Mouse (Mus musculus) midbrain, postnatal 0 days (tissue): ENCODE results near the gene Drg2. TPM values are rescaled to one million over a fixed set of nuclear protein-coding genes. Genes with fewer than 3 reads are reported as not detected.

Source experiments
- ATAC-seq: fragments of 200-750 bp; cut with Nextera tagmentation; 2 replicates; pipeline ENCODE4 v1.8.0; 2017; ENCODE audit warnings: moderate number of reproducible peaks, mild to moderate bottlenecking, moderate TSS enrichment, moderate library complexity; ENCODE audit not compliant: low FRiP score
- DNase-seq: peaks from one replicate; pipeline ENCODE4 v3.0.0-alpha.2; 2015; ENCODE audit warnings: low spot score
- H3K27ac ChIP-seq: fragments of 300-500 bp; sonication (generic); 2 replicates; pipeline ENCODE4 v1.5.1; 2014; ENCODE audit warnings: low read depth, mild to moderate bottlenecking, low read length, mixed read lengths
- H3K27me3 ChIP-seq: fragments of 300-500 bp; sonication (generic); 2 replicates; pipeline ENCODE4 v1.6.1; 2014; ENCODE audit warnings: low read length, control low read depth, mixed read lengths; ENCODE audit not compliant: insufficient read depth
- H3K36me3 ChIP-seq: fragments of 300-500 bp; sonication (generic); 2 replicates; pipeline ENCODE4 v1.6.1; 2014; ENCODE audit warnings: low read length, control low read depth, mixed read lengths; ENCODE audit not compliant: insufficient read depth
- H3K4me1 ChIP-seq: fragments of 300-500 bp; sonication (generic); 2 replicates; pipeline ENCODE4 v1.6.1; 2014; ENCODE audit warnings: mild to moderate bottlenecking, control low read depth, antibody characterized with exemption, low read length, mixed read lengths; ENCODE audit not compliant: insufficient read depth
- H3K4me2 ChIP-seq: fragments of 300-500 bp; sonication (generic); 2 replicates; pipeline ENCODE4 v1.6.1; 2014; ENCODE audit warnings: low read depth, mild to moderate bottlenecking, low read length, mixed read lengths; ENCODE audit not compliant: poor library complexity, severe bottlenecking
- H3K4me3 ChIP-seq: fragments of 300-500 bp; sonication (generic); 2 replicates; pipeline ENCODE4 v1.5.1; 2014; ENCODE audit warnings: low read depth, mild to moderate bottlenecking, low read length, moderate library complexity
- H3K9ac ChIP-seq: fragments of 300-500 bp; sonication (generic); replicated peaks from 2 replicates; pipeline ENCODE4 v1.6.1; 2014; ENCODE audit warnings: mild to moderate bottlenecking, low read length, moderate library complexity, mixed read lengths; ENCODE audit not compliant: poor library complexity, severe bottlenecking
- H3K9me3 ChIP-seq: fragments of 300-500 bp; sonication (generic); 2 replicates; pipeline ENCODE4 v1.6.1; 2016; ENCODE audit warnings: low read length, control low read depth
- CTCF ChIP-seq: IDR thresholded peaks from 2 replicates; pipeline ENCODE4 v1.5.1; 2016; ENCODE audit warnings: antibody characterized with exemption, mild to moderate bottlenecking
- WGBS: fragments of 180-500 bp; shearing (Covaris S2); extraction: QIAGEN DNeasy Blood & Tissue Kit; methylation state at CpG from one replicate; pipeline ENCODE4 v1.1.7; 2014; 5-methylcytosine and 5-hydroxymethylcytosine counted together
- polyA plus RNA-seq: library from polyadenylated mRNA; unstranded; fragments of >200 nt; fragmentation: Nextera tagmentation; extraction: Ambion mirVana; gene quantifications from 2 replicates; pipeline ENCODE4 v1.2.1, GENCODE M21; 2015
- total RNA-seq: library from RNA; depleted of rRNA; stranded (reverse); fragments of >200 nt; gene quantifications from 2 replicates; pipeline ENCODE4 v1.2.3, GENCODE M21; 2014; rRNA removed

Drg2 gene
- total and polyA plus RNA-seq, 2 experiments from 2014 or later: 83.1 to 88.6 TPM

GRCm38 (mm10) chr11:60518305-60518704 lies 63.9 kb downstream of the Drg2 start:
- H3K9ac ChIP-seq: no peak overlapping the region
- H3K4me2 ChIP-seq: no peak overlapping the region
- no peak for TF ChIP-seq CTCF
- no peaks in the 10 kb centered on the region for H3K4me1 ChIP-seq
- ATAC-seq: no peak
- no peak for DNase-seq
- no peaks in the 10 kb centered on the region for H3K27me3 ChIP-seq
- WGBS: 79% methylated on average over 4 of the region's 4 CpGs
- no peaks in the 10 kb centered on the region for H3K9me3 ChIP-seq
- H3K27ac ChIP-seq: no peak overlapping the region
- H3K4me3 ChIP-seq: no peak overlapping the region
- no peaks in the 10 kb centered on the region for H3K36me3 ChIP-seq

Other genes with a start within 250 kb of the Drg2 start
- 77.1 and 96.5 TPM in 2 replicates for gene Srebf1, start 232.0 kb upstream of the Drg2 start, total RNA-seq
- gene Srebf1, start 232.0 kb upstream of the Drg2 start, polyA plus RNA-seq: 34.5 and 38.1 TPM in 2 replicates
- gene Tom1l2, start 101.7 kb upstream of the Drg2 start, total RNA-seq: 108 and 120 TPM in 2 replicates
- 49.4 and 51.6 TPM in 2 replicates for gene Tom1l2, start 101.7 kb upstream of the Drg2 start, polyA plus RNA-seq
- 9.2 and 14.1 TPM in 2 replicates for gene Drc3, start 101.3 kb upstream of the Drg2 start, total RNA-seq
- gene Drc3, start 101.3 kb upstream of the Drg2 start, polyA plus RNA-seq: 7.1 and 8.6 TPM in 2 replicates
- 32.2 and 33.0 TPM in 2 replicates for gene Gid4, start 37.4 kb upstream of the Drg2 start, total RNA-seq
- gene Gid4, start 37.4 kb upstream of the Drg2 start, polyA plus RNA-seq: 19.2 and 20.1 TPM in 2 replicates
- gene Atpaf2, start 36.1 kb upstream of the Drg2 start, total RNA-seq: 34.8 and 42.3 TPM in 2 replicates
- gene Atpaf2, start 36.1 kb upstream of the Drg2 start, polyA plus RNA-seq: 47.9 and 48.1 TPM in 2 replicates
- 0.14 and 0.22 TPM in 2 replicates for gene Myo15, start 14.7 kb downstream of the Drg2 start, total RNA-seq
- 0.23 and 0.52 TPM in 2 replicates for gene Myo15, start 14.7 kb downstream of the Drg2 start, polyA plus RNA-seq
- gene Alkbh5, start 81.8 kb downstream of the Drg2 start, total RNA-seq: 32.0 and 34.0 TPM in 2 replicates
- 18.4 and 23.1 TPM in 2 replicates for gene Alkbh5, start 81.8 kb downstream of the Drg2 start, polyA plus RNA-seq
- 38.0 and 46.8 TPM in 2 replicates for gene Llgl1, start 245.1 kb downstream of the Drg2 start, total RNA-seq
- 25.8 and 26.8 TPM in 2 replicates for gene Llgl1, start 245.1 kb downstream of the Drg2 start, polyA plus RNA-seq